Mouse (Mus musculus) CH12.LX (cell line): ENCODE data around the gene Tmem115.

Experiments used
- CHD2 ChIP-seq: IDR thresholded peaks from 2 replicates; pipeline ENCODE4 v1.6.1; 2011; ENCODE audit warnings: low read length, improper control_type of control experiment
- CTCF ChIP-seq, 2 experiments: IDR thresholded peaks in 1 of 2; conservative IDR thresholded peaks in 1 of 2; 2 replicates each; pipeline ENCODE4 v1.5.1; 2011 to 2012; ENCODE audit warnings: low read depth in 2 of 2, low read length in 2 of 2, improper control_type of control experiment in 1 of 2, inconsistent platforms in 1 of 2, mild to moderate bottlenecking in 1 of 2, moderate library complexity in 1 of 2
- E2F4 ChIP-seq: IDR thresholded peaks from 2 replicates; pipeline ENCODE4 v1.6.1; 2011; ENCODE audit warnings: low read depth, low read length, improper control_type of control experiment; ENCODE audit not compliant: insufficient replicate concordance
- ELF1 ChIP-seq: IDR thresholded peaks from 2 replicates; pipeline ENCODE4 v1.6.1; 2014; ENCODE audit warnings: low read depth, mild to moderate bottlenecking, inconsistent platforms, low read length, improper control_type of control experiment
- EP300 ChIP-seq: IDR thresholded peaks from 2 replicates; pipeline ENCODE4 v1.6.1; 2011; ENCODE audit warnings: low read length, improper control_type of control experiment
- MAFK ChIP-seq: IDR thresholded peaks from 2 replicates; pipeline ENCODE4 v1.6.1; 2011; ENCODE audit warnings: low read length, improper control_type of control experiment; ENCODE audit not compliant: insufficient replicate concordance
- MEF2A ChIP-seq: IDR thresholded peaks from 2 replicates; pipeline ENCODE4 v1.6.1; 2014; ENCODE audit warnings: low read depth, mild to moderate bottlenecking, inconsistent platforms, low read length, improper control_type of control experiment, borderline replicate concordance
- POLR2A ChIP-seq: IDR thresholded peaks from 2 replicates; pipeline ENCODE4 v1.6.1; 2011; ENCODE audit warnings: low read depth, mild to moderate bottlenecking, improper control_type of control experiment, low read length
- SIN3A ChIP-seq: IDR thresholded peaks from 2 replicates; pipeline ENCODE4 v1.6.1; 2012; ENCODE audit warnings: low read length, improper control_type of control experiment, inconsistent platforms
- ZC3H11A ChIP-seq: IDR thresholded peaks from 2 replicates; pipeline ENCODE4 v1.6.1; 2012; ENCODE audit warnings: low read depth, mild to moderate bottlenecking, inconsistent platforms, low read length, improper control_type of control experiment

DNA sequence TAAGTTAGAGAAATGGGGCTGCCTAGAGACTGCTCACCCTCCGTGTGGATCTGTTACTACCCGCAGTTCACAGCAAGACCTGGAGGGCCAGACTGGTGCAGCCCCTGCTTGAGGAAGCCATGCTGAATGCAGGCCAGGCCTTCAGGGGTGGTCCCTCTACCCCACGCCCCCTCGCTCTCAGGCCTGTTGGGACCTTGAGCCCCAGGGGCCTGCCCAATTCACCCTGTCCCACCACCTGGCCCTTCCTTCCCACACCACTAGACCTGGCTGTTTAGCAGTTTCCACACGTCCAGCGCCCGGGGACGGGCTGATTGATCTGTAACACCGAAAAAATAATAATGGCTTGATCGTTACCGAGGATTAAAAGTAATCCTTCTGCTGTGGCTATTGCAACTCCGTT is 39.5 kb upstream of the Tmem115 start:
- TF ChIP-seq MEF2A (no peak), EP300 (no peak), CTCF (conservative IDR thresholded peaks at IDR 0.05 in 1 of 2, IDR thresholded peaks at IDR 0.05 in 1 of 2; ENCODE audit: low read depth in 2 of 2, low read length in 2 of 2) (no peak), ELF1 (no peak), E2F4 (no peak), MAFK (no peak), POLR2A (no peak), CHD2 (no peak), SIN3A (no peak), ZC3H11A (no peak)
